Mouse (Mus musculus): Measurements from ENCODE around the gene Hs3st3a1. TPM values are rescaled to one million over a fixed set of nuclear protein-coding genes. Genes with fewer than 3 reads are reported as not detected.

The Hs3st3a1 gene
- polyA plus RNA-seq, 1 experiment from 2014 or later, result 1.1 TPM

DNA sequence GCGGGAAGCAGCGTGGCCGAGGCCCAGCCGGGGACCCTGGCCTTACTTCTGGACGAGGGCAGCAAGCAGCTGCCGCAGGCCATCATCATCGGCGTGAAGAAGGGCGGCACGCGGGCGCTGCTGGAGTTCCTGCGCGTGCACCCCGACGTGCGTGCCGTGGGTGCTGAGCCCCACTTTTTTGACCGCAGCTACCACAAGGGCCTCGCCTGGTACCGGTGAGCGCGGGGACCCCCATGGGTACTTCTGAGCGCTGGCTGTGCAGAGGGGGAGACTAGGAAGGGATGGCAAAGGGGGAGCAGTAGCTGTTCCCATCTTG, 1.2 kb downstream of the Hs3st3a1 start, which contains the start of gene F930015N05Rik:
TSS of gene F930015N05Rik (minus strand) at position 242 of the 316 bp plus-strand sequence.
- no peak for ATAC-seq (ENCODE audit: insufficient read depth, low FRiP score)
- H3K27me3 ChIP-seq (ENCODE audit: control insufficient read depth, insufficient read depth, low read length), result peaks cover 9% of the 10 kb centered on the region
- WGBS, result 1% methylated on average over 23 of the region's 24 CpGs

GRCm38 (mm10) chr11:64436791-64437298, 1.7 kb downstream of the Hs3st3a1 start:
- H3K9ac ChIP-seq (ENCODE audit: low read length), result peak overlapping the region; percentile 77
- 27% methylated on average over 5 of the region's 5 CpGs for WGBS

More for the DNA sequence above, 1.2 kb downstream of the Hs3st3a1 start, which contains the start of gene F930015N05Rik:
- Histone ChIP-seq H3K4me2 (ENCODE audit: low read depth, low read length) (peak within 1 kb of the TSS; percentile 91), H3K9ac (ENCODE audit: low read length) (peak within 1 kb of the TSS; percentile 77), H3K4me3 (replicated peaks; ENCODE audit: low read length) (peak within 1 kb of the TSS; percentile 62), H3K36me3 (ENCODE audit: control insufficient read depth, insufficient read depth, low read length) (no peaks in the 10 kb centered on the region), H3K9me3 (replicated peaks; ENCODE audit: control insufficient read depth, low read length) (no peaks in the 10 kb centered on the region), H3K27ac (ENCODE audit: low read length) (peak within 1 kb of the TSS; percentile 39), H3K4me1 (ENCODE audit: control insufficient read depth, insufficient read depth, low read length) (peaks cover 3% of the 10 kb centered on the region)

GRCm38 (mm10) chr11:64437721-64438120, 2.6 kb downstream of the Hs3st3a1 start:
- Histone ChIP-seq H3K9ac (ENCODE audit: low read length) (no peak overlapping the region), H3K9me3 (replicated peaks; ENCODE audit: control insufficient read depth, low read length) (no peaks in the 10 kb centered on the region), H3K4me3 (replicated peaks; ENCODE audit: low read length) (peak overlapping the region; percentile 22; the same call in 1 of the 2 replicates), H3K27ac (ENCODE audit: low read length) (no peak overlapping the region), H3K4me2 (ENCODE audit: low read depth, low read length) (peak overlapping the region; percentile 35), H3K36me3 (ENCODE audit: control insufficient read depth, insufficient read depth, low read length) (no peaks in the 10 kb centered on the region), H3K27me3 (ENCODE audit: control insufficient read depth, insufficient read depth, low read length) (peaks cover 4% of the 10 kb centered on the region), H3K4me1 (ENCODE audit: control insufficient read depth, insufficient read depth, low read length) (peaks cover 7% of the 10 kb centered on the region)
- WGBS, result 74% methylated on average over 3 of the region's 3 CpGs
- ATAC-seq (ENCODE audit: insufficient read depth, low FRiP score), result no peak

More at GRCm38 (mm10) chr11:64436791-64437298, 1.7 kb downstream of the Hs3st3a1 start:
- Histone ChIP-seq H3K27me3 (ENCODE audit: control insufficient read depth, insufficient read depth, low read length) (peaks cover 9% of the 10 kb centered on the region), H3K4me1 (ENCODE audit: control insufficient read depth, insufficient read depth, low read length) (peaks cover 4% of the 10 kb centered on the region), H3K9me3 (replicated peaks; ENCODE audit: control insufficient read depth, low read length) (no peaks in the 10 kb centered on the region), H3K36me3 (ENCODE audit: control insufficient read depth, insufficient read depth, low read length) (no peaks in the 10 kb centered on the region), H3K27ac (ENCODE audit: low read length) (no peak overlapping the region), H3K4me3 (replicated peaks; ENCODE audit: low read length) (peak overlapping the region; percentile 62), H3K4me2 (ENCODE audit: low read depth, low read length) (peak overlapping the region; percentile 91)
- ATAC-seq (ENCODE audit: insufficient read depth, low FRiP score), result no peak

DNA sequence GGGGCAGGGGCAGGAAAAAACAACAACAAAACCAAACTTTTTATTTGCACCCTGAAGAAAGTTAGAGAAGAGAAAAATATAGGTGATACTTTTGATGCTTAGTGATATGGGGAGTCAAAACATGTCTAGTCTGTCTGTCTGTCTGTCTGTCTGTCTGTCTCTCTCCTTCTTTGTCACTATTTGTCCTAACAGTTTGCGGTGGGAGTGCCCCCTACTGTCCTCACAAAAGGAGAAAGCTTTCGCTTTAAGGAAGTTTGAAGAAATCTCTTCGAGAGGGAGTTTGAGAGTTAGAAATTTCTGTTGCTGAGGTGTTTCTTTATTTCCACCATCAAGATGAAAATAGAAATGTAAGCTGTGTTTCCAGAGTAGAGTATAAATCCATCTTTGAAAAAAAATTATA, 3.8 kb downstream of the Hs3st3a1 start:
- 44% methylated on average over 3 of the region's 3 CpGs for WGBS
- H3K9ac ChIP-seq (ENCODE audit: low read length), result no peak overlapping the region
- H3K27me3 ChIP-seq (ENCODE audit: control insufficient read depth, insufficient read depth, low read length), result peaks cover 4% of the 10 kb centered on the region
- no peak overlapping the region for H3K4me2 ChIP-seq (ENCODE audit: low read depth, low read length)
- ATAC-seq (ENCODE audit: insufficient read depth, low FRiP score), result no peak
- H3K4me3 ChIP-seq (replicated peaks; ENCODE audit: low read length), result no peak overlapping the region
- no peaks in the 10 kb centered on the region for H3K36me3 ChIP-seq (ENCODE audit: control insufficient read depth, insufficient read depth, low read length)
- H3K9me3 ChIP-seq (replicated peaks; ENCODE audit: control insufficient read depth, low read length), result no peaks in the 10 kb centered on the region
- no peak overlapping the region for H3K27ac ChIP-seq (ENCODE audit: low read length)
- peaks cover 7% of the 10 kb centered on the region for H3K4me1 ChIP-seq (ENCODE audit: control insufficient read depth, insufficient read depth, low read length)

GRCm38 (mm10) chr11:64442119-64442518, 7.0 kb downstream of the Hs3st3a1 start:
- H3K27ac ChIP-seq (ENCODE audit: low read length), result 0 out of 2 replicates have a peak overlapping the region, but pooled peaks have one; percentile 5
- no peak overlapping the region; the same call in 1 of the 2 replicates for H3K4me3 ChIP-seq (replicated peaks; ENCODE audit: low read length)
- peaks cover 8% of the 10 kb centered on the region; the same call in 1 of the 2 replicates for H3K27me3 ChIP-seq (ENCODE audit: control insufficient read depth, insufficient read depth, low read length)
- H3K36me3 ChIP-seq (ENCODE audit: control insufficient read depth, insufficient read depth, low read length), result no peaks in the 10 kb centered on the region
- H3K9ac ChIP-seq (ENCODE audit: low read length), result no peak overlapping the region
- no peak for ATAC-seq (ENCODE audit: insufficient read depth, low FRiP score)
- H3K9me3 ChIP-seq (replicated peaks; ENCODE audit: control insufficient read depth, low read length), result no peaks in the 10 kb centered on the region
- whole genome bisulfite sequencing, result 18% methylated on average over 8 of the region's 8 CpGs
- H3K4me2 ChIP-seq (ENCODE audit: low read depth, low read length), result peak overlapping the region; percentile 44
- H3K4me1 ChIP-seq (ENCODE audit: control insufficient read depth, insufficient read depth, low read length), result peaks cover 7% of the 10 kb centered on the region; the same call in 1 of the 2 replicates

GRCm38 (mm10) chr11:64442701-64443100, 7.6 kb downstream of the Hs3st3a1 start:
- Histone ChIP-seq H3K9me3 (replicated peaks; ENCODE audit: control insufficient read depth, low read length) (no peaks in the 10 kb centered on the region), H3K4me3 (replicated peaks; ENCODE audit: low read length) (no peak overlapping the region), H3K36me3 (ENCODE audit: control insufficient read depth, insufficient read depth, low read length) (no peaks in the 10 kb centered on the region), H3K9ac (ENCODE audit: low read length) (no peak overlapping the region), H3K27me3 (ENCODE audit: control insufficient read depth, insufficient read depth, low read length) (peaks cover 6% of the 10 kb centered on the region; the same call in 1 of the 2 replicates), H3K4me1 (ENCODE audit: control insufficient read depth, insufficient read depth, low read length) (peaks cover 7% of the 10 kb centered on the region; the same call in 1 of the 2 replicates), H3K4me2 (ENCODE audit: low read depth, low read length) (no peak overlapping the region), H3K27ac (ENCODE audit: low read length) (no peak overlapping the region)
- WGBS, result 44% methylated on average over 3 of the region's 3 CpGs
- ATAC-seq (ENCODE audit: insufficient read depth, low FRiP score), result no peak

GRCm38 (mm10) chr11:64445227-64445626, 10.1 kb downstream of the Hs3st3a1 start:
- WGBS, result 77% methylated on average over 1 of the region's 1 CpGs
- H3K9ac ChIP-seq (ENCODE audit: low read length), result no peak overlapping the region
- no peak for ATAC-seq (ENCODE audit: insufficient read depth, low FRiP score)

GRCm38 (mm10) chr11:64448586-64449315, 13.6 kb downstream of the Hs3st3a1 start:
- no peak overlapping the region for H3K27ac ChIP-seq (ENCODE audit: low read length)

More at GRCm38 (mm10) chr11:64445227-64445626, 10.1 kb downstream of the Hs3st3a1 start:
- H3K4me2 ChIP-seq (ENCODE audit: low read depth, low read length), result no peak overlapping the region
- H3K27ac ChIP-seq (ENCODE audit: low read length), result no peak overlapping the region
- no peaks in the 10 kb centered on the region for H3K36me3 ChIP-seq (ENCODE audit: control insufficient read depth, insufficient read depth, low read length)
- H3K4me1 ChIP-seq (ENCODE audit: control insufficient read depth, insufficient read depth, low read length), result peaks cover 7% of the 10 kb centered on the region; the same call in 1 of the 2 replicates
- H3K9me3 ChIP-seq (replicated peaks; ENCODE audit: control insufficient read depth, low read length), result no peaks in the 10 kb centered on the region
- H3K27me3 ChIP-seq (ENCODE audit: control insufficient read depth, insufficient read depth, low read length), result 0 out of 2 replicates have a peak, but pooled peaks cover 4% of the 10 kb centered on the region
- H3K4me3 ChIP-seq (replicated peaks; ENCODE audit: low read length), result no peak overlapping the region

GRCm38 (mm10) chr11:64461746-64462145, 26.6 kb downstream of the Hs3st3a1 start:
- Histone ChIP-seq H3K27me3 (ENCODE audit: control insufficient read depth, insufficient read depth, low read length) (no peaks in the 10 kb centered on the region), H3K4me2 (ENCODE audit: low read depth, low read length) (no peak overlapping the region), H3K36me3 (ENCODE audit: control insufficient read depth, insufficient read depth, low read length) (no peaks in the 10 kb centered on the region), H3K4me3 (replicated peaks; ENCODE audit: low read length) (no peak overlapping the region), H3K9me3 (replicated peaks; ENCODE audit: control insufficient read depth, low read length) (no peaks in the 10 kb centered on the region), H3K9ac (ENCODE audit: low read length) (no peak overlapping the region), H3K4me1 (ENCODE audit: control insufficient read depth, insufficient read depth, low read length) (no peaks in the 10 kb centered on the region), H3K27ac (ENCODE audit: low read length) (no peak overlapping the region)
- WGBS, result 72% methylated on average over 3 of the region's 3 CpGs
- no peak for ATAC-seq (ENCODE audit: insufficient read depth, low FRiP score)

More at GRCm38 (mm10) chr11:64448586-64449315, 13.6 kb downstream of the Hs3st3a1 start:
- Histone ChIP-seq H3K36me3 (ENCODE audit: control insufficient read depth, insufficient read depth, low read length) (no peaks in the 10 kb centered on the region), H3K9me3 (replicated peaks; ENCODE audit: control insufficient read depth, low read length) (no peaks in the 10 kb centered on the region), H3K4me1 (ENCODE audit: control insufficient read depth, insufficient read depth, low read length) (no peaks in the 10 kb centered on the region; the same call in 1 of the 2 replicates), H3K9ac (ENCODE audit: low read length) (no peak overlapping the region), H3K4me3 (replicated peaks; ENCODE audit: low read length) (no peak overlapping the region), H3K27me3 (ENCODE audit: control insufficient read depth, insufficient read depth, low read length) (0 out of 2 replicates have a peak, but pooled peaks cover 4% of the 10 kb centered on the region), H3K4me2 (ENCODE audit: low read depth, low read length) (no peak overlapping the region)
- ATAC-seq (ENCODE audit: insufficient read depth, low FRiP score), result no peak
- 87% methylated on average over 9 of the region's 9 CpGs for WGBS

Data from stomach, embryonic 16.5 days (tissue).